Mouse (Mus musculus) embryonic fibroblast, embryonic 13.5 days (primary cell): ENCODE measurements around the gene Cxcr4. TPM values are rescaled to one million over a fixed set of nuclear protein-coding genes. Genes with fewer than 3 reads are reported as not detected.
"Not testable (repeated sequence)": the region's sequence is repeated elsewhere in the genome, so short reads cannot be mapped to it uniquely, and the experiment has no call there.

ENCODE experiments used
- H3K27ac ChIP-seq: 2 replicates; pipeline ENCODE4 v1.5.1; 2012; ENCODE audit warnings: low read length, control low read depth, inconsistent platforms; ENCODE audit not compliant: insufficient read depth
- H3K4me1 ChIP-seq: 2 replicates; pipeline ENCODE4 v1.6.1; 2011; ENCODE audit warnings: low read length; ENCODE audit not compliant: control insufficient read depth, insufficient read depth
- H3K4me3 ChIP-seq: 2 replicates; pipeline ENCODE4 v1.5.1; 2011; ENCODE audit warnings: mild to moderate bottlenecking, control low read depth, low read length; ENCODE audit not compliant: insufficient read depth
- CTCF ChIP-seq: IDR thresholded peaks from 2 replicates; pipeline ENCODE4 v1.5.1; 2011; ENCODE audit warnings: mild to moderate bottlenecking, control low read depth, low read length, moderate library complexity, borderline replicate concordance; ENCODE audit not compliant: insufficient read depth
- POLR2A ChIP-seq: IDR thresholded peaks from 2 replicates; pipeline ENCODE4 v1.6.1; 2011; ENCODE audit warnings: low read depth, mild to moderate bottlenecking, control low read depth, low read length, moderate library complexity
- polyA plus RNA-seq: library from polyadenylated mRNA; stranded (reverse); fragments of >200 nt; gene quantifications from 2 replicates; pipeline ENCODE4 v1.2.4, GENCODE M21; 2011; ENCODE audit warnings: low read depth; ENCODE audit not compliant: missing spikeins, insufficient read length

Gene Cxcr4
- polyA plus RNA-seq, 1 experiment = 0.84 TPM

GRCm38 (mm10) chr1:128589488-128589887, 2.6 kb downstream of the Cxcr4 start:
- TF ChIP-seq CTCF = no peak
- no peak for TF ChIP-seq POLR2A
- H3K4me3 ChIP-seq = no peak overlapping the region
- H3K4me1 ChIP-seq = no peaks in the 10 kb centered on the region
- no peak overlapping the region for H3K27ac ChIP-seq

GRCm38 (mm10) chr1:128588337-128588736, 3.8 kb downstream of the Cxcr4 start:
- H3K4me3 ChIP-seq = no peak overlapping the region
- H3K27ac ChIP-seq = no peak overlapping the region
- no peaks in the 10 kb centered on the region for H3K4me1 ChIP-seq
- TF ChIP-seq CTCF (no peak), POLR2A (no peak)

GRCm38 (mm10) chr1:128586928-128587780, 4.9 kb downstream of the Cxcr4 start:
- H3K4me1 ChIP-seq = no peaks in the 10 kb centered on the region

GRCm38 (mm10) chr1:128586162-128586927, 5.7 kb downstream of the Cxcr4 start:
- Histone ChIP-seq H3K4me1 (no peaks in the 10 kb centered on the region), H3K4me3 (no peak overlapping the region), H3K27ac (no peak overlapping the region)
- no peak for TF ChIP-seq POLR2A
- TF ChIP-seq CTCF = no peak

More at GRCm38 (mm10) chr1:128586928-128587780, 4.9 kb downstream of the Cxcr4 start:
- Histone ChIP-seq H3K4me3 (no peak overlapping the region), H3K27ac (no peak overlapping the region)
- TF ChIP-seq POLR2A (no peak), CTCF (no peak)

GRCm38 (mm10) chr1:128585396-128586161, 6.5 kb downstream of the Cxcr4 start:
- Histone ChIP-seq H3K4me1 (no peaks in the 10 kb centered on the region), H3K4me3 (no peak overlapping the region), H3K27ac (no peak overlapping the region)
- no peak for TF ChIP-seq CTCF
- TF ChIP-seq POLR2A = no peak

- not testable (repeated sequence) for H3K27ac ChIP-seq, H3K4me3 ChIP-seq, H3K4me1 ChIP-seq
These were observed 7.4 kb downstream of the Cxcr4 start for GRCm38 (mm10) chr1:128584716-128585115.

- no peak overlapping the region for H3K4me3 ChIP-seq
- H3K27ac ChIP-seq = no peak overlapping the region
- H3K4me1 ChIP-seq = no peaks in the 10 kb centered on the region
- no peak for TF ChIP-seq POLR2A
- TF ChIP-seq CTCF = no peak
These were observed 8.7 kb downstream of the Cxcr4 start for GRCm38 (mm10) chr1:128583279-128583872.

GRCm38 (mm10) chr1:128580321-128580720, 11.8 kb downstream of the Cxcr4 start:
- no peak overlapping the region for H3K27ac ChIP-seq
- no peaks in the 10 kb centered on the region for H3K4me1 ChIP-seq
- TF ChIP-seq POLR2A (no peak), CTCF (no peak)
- no peak overlapping the region for H3K4me3 ChIP-seq

GRCm38 (mm10) chr1:128578454-128578853, 13.6 kb downstream of the Cxcr4 start:
- Histone ChIP-seq H3K4me3 (no peak overlapping the region), H3K4me1 (no peaks in the 10 kb centered on the region), H3K27ac (no peak overlapping the region)
- TF ChIP-seq POLR2A (no peak), CTCF (no peak)

- TF ChIP-seq POLR2A (no peak), CTCF (no peak)
- Histone ChIP-seq H3K27ac (no peak overlapping the region), H3K4me3 (no peak overlapping the region), H3K4me1 (no peaks in the 10 kb centered on the region)
These were observed 17.0 kb downstream of the Cxcr4 start for GRCm38 (mm10) chr1:128575096-128575495.
